Mouse (Mus musculus): ENCODE results near the gene Orai3. TPM values are rescaled to one million over a fixed set of nuclear protein-coding genes. Genes with fewer than 3 reads are reported as not detected.

Gene Orai3
- polyA plus RNA-seq, 1 experiment from 2014 or later = 18.6 TPM

GRCm38 (mm10) chr7:127747559-127748234 lies 21.9 kb upstream of the Orai3 start:
- Histone ChIP-seq H3K36me3 (ENCODE audit: control insufficient read depth, insufficient read depth, low read length) (peaks cover 20% of the 10 kb centered on the region), H3K4me3 (ENCODE audit: low read depth, low read length) (peak overlapping the region; percentile 72; the same call in 1 of the 2 replicates), H3K27me3 (ENCODE audit: control insufficient read depth, insufficient read depth, low read length) (no peaks in the 10 kb centered on the region), H3K4me2 (replicated peaks; ENCODE audit: low read depth) (peak overlapping the region; percentile 97), H3K4me1 (replicated peaks; ENCODE audit: control insufficient read depth, insufficient read depth) (peaks cover 4% of the 10 kb centered on the region), H3K27ac (replicated peaks) (peak overlapping the region; percentile 56; the same call in 1 of the 2 replicates), H3K9ac (ENCODE audit: low read length) (peak overlapping the region; percentile 76; the same call in 1 of the 2 replicates), H3K9me3 (ENCODE audit: control insufficient read depth, low read length) (no peaks in the 10 kb centered on the region)
- ATAC-seq (ENCODE audit: low FRiP score, low TSS enrichment) (no peak), DNase-seq (ENCODE audit: low spot score) (no peak)
- TF ChIP-seq EP300 (optimal IDR thresholded peaks at IDR 0.05) (no peak), CTCF (IDR thresholded peaks at IDR 0.05; ENCODE audit: low read depth) (no peak)
- WGBS = 32% methylated on average over 6 of the region's 6 CpGs

GRCm38 (mm10) chr7:127748235-127748560 lies 21.4 kb upstream of the Orai3 start:
- no peak overlapping the region for H3K4me3 ChIP-seq (ENCODE audit: low read depth, low read length)
- no peak for TF ChIP-seq EP300 (optimal IDR thresholded peaks at IDR 0.05)
- TF ChIP-seq CTCF (IDR thresholded peaks at IDR 0.05; ENCODE audit: low read depth) = no peak
- H3K4me1 ChIP-seq (replicated peaks; ENCODE audit: control insufficient read depth, insufficient read depth) = peaks cover 4% of the 10 kb centered on the region
- no peaks in the 10 kb centered on the region for H3K9me3 ChIP-seq (ENCODE audit: control insufficient read depth, low read length)
- peaks cover 20% of the 10 kb centered on the region for H3K36me3 ChIP-seq (ENCODE audit: control insufficient read depth, insufficient read depth, low read length)
- no peak overlapping the region for H3K9ac ChIP-seq (ENCODE audit: low read length)
- H3K4me2 ChIP-seq (replicated peaks; ENCODE audit: low read depth) = no peak overlapping the region
- ATAC-seq (ENCODE audit: low FRiP score, low TSS enrichment) (no peak), DNase-seq (ENCODE audit: low spot score) (no peak)
- H3K27me3 ChIP-seq (ENCODE audit: control insufficient read depth, insufficient read depth, low read length) = no peaks in the 10 kb centered on the region
- no peak overlapping the region for H3K27ac ChIP-seq (replicated peaks)
- 91% methylated on average over 28 of the region's 28 CpGs for WGBS

GRCm38 (mm10) chr7:127750131-127751127 lies 19.2 kb upstream of the Orai3 start:
- H3K27ac ChIP-seq (replicated peaks) = no peak overlapping the region
- H3K9me3 ChIP-seq (ENCODE audit: control insufficient read depth, low read length) = no peaks in the 10 kb centered on the region
- no peak for DNase-seq (ENCODE audit: low spot score)
- ATAC-seq (ENCODE audit: low FRiP score, low TSS enrichment) = no peak
- peaks cover 25% of the 10 kb centered on the region for H3K36me3 ChIP-seq (ENCODE audit: control insufficient read depth, insufficient read depth, low read length)
- H3K27me3 ChIP-seq (ENCODE audit: control insufficient read depth, insufficient read depth, low read length) = no peaks in the 10 kb centered on the region
- H3K4me3 ChIP-seq (ENCODE audit: low read depth, low read length) = no peak overlapping the region
- no peak overlapping the region for H3K9ac ChIP-seq (ENCODE audit: low read length)
- H3K4me1 ChIP-seq (replicated peaks; ENCODE audit: control insufficient read depth, insufficient read depth) = peaks cover 4% of the 10 kb centered on the region
- H3K4me2 ChIP-seq (replicated peaks; ENCODE audit: low read depth) = no peak overlapping the region
- TF ChIP-seq EP300 (optimal IDR thresholded peaks at IDR 0.05) (no peak), CTCF (IDR thresholded peaks at IDR 0.05; ENCODE audit: low read depth) (no peak)
- 83% methylated on average over 19 of the region's 19 CpGs for WGBS

GRCm38 (mm10) chr7:127751619-127752018 lies 18.0 kb upstream of the Orai3 start:
- Histone ChIP-seq H3K9ac (ENCODE audit: low read length) (no peak overlapping the region), H3K36me3 (ENCODE audit: control insufficient read depth, insufficient read depth, low read length) (peaks cover 25% of the 10 kb centered on the region), H3K4me3 (ENCODE audit: low read depth, low read length) (no peak overlapping the region), H3K4me1 (replicated peaks; ENCODE audit: control insufficient read depth, insufficient read depth) (peaks cover 4% of the 10 kb centered on the region), H3K4me2 (replicated peaks; ENCODE audit: low read depth) (no peak overlapping the region), H3K27me3 (ENCODE audit: control insufficient read depth, insufficient read depth, low read length) (no peaks in the 10 kb centered on the region), H3K27ac (replicated peaks) (no peak overlapping the region), H3K9me3 (ENCODE audit: control insufficient read depth, low read length) (no peaks in the 10 kb centered on the region)
- TF ChIP-seq CTCF (IDR thresholded peaks at IDR 0.05; ENCODE audit: low read depth) = no peak
- no peak for TF ChIP-seq EP300 (optimal IDR thresholded peaks at IDR 0.05)
- DNase-seq (ENCODE audit: low spot score) = no peak
- no peak for ATAC-seq (ENCODE audit: low FRiP score, low TSS enrichment)
- 91% methylated on average over 5 of the region's 5 CpGs for WGBS

DNA sequence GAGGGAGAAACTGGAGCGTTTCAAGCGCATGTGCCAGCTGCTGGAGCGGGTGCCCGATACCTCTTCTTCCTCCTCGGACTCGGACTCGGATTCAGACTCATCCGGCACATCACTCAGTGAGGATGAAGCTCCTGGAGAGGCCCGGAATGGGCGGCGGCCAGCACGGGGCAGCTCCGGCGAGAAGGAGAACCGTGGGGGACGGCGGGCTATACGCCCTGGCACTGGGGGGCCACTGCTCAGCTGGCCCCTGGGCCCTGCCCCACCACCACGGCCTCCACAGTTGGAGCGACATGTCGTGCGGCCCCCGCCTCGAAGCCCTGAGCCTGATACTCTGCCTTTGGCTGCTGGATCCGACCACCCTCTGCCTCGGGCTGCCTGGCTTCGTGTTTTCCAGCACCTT lies 17.5 kb upstream of the Orai3 start:
- no peak for TF ChIP-seq CTCF (IDR thresholded peaks at IDR 0.05; ENCODE audit: low read depth)
- no peak for TF ChIP-seq EP300 (optimal IDR thresholded peaks at IDR 0.05)

More for the DNA sequence above, 17.5 kb upstream of the Orai3 start:
- WGBS = 95% methylated on average over 27 of the region's 27 CpGs
- ATAC-seq (ENCODE audit: low FRiP score, low TSS enrichment) (no peak), DNase-seq (ENCODE audit: low spot score) (no peak)
- Histone ChIP-seq H3K4me2 (replicated peaks; ENCODE audit: low read depth) (no peak overlapping the region), H3K4me1 (replicated peaks; ENCODE audit: control insufficient read depth, insufficient read depth) (peaks cover 4% of the 10 kb centered on the region), H3K4me3 (ENCODE audit: low read depth, low read length) (no peak overlapping the region), H3K9me3 (ENCODE audit: control insufficient read depth, low read length) (no peaks in the 10 kb centered on the region), H3K27me3 (ENCODE audit: control insufficient read depth, insufficient read depth, low read length) (no peaks in the 10 kb centered on the region), H3K27ac (replicated peaks) (no peak overlapping the region), H3K36me3 (ENCODE audit: control insufficient read depth, insufficient read depth, low read length) (peaks cover 25% of the 10 kb centered on the region), H3K9ac (ENCODE audit: low read length) (no peak overlapping the region)

Data from stomach, postnatal 0 days (tissue).